Mouse (Mus musculus) cerebellum, adult 8-10 months (tissue): ENCODE measurements around the gene Tspan5.

Experiments
- DNase-seq: peaks from one replicate; pipeline ENCODE4 v3.0.0; 2022

Tspan5 gene

GRCm38 (mm10) chr3:138773871-138774606 is 32.0 kb downstream of the Tspan5 start:
- DNase-seq, result no peak

DNA sequence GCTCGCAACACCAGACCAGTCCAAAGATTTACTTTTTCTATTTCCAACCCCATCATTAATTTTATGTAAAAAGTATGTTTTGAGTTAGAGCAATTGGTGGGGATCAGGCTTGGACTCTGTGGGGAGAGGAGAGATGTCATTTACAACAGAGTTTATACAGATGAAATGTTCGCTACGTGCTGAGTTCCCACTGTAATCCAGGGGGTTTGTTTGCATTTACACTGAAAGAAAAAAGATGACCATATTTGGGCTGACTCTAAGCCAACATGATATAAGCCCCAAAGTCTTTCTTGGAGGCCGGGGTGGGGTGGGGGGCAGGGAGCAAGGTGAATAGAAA is 32.6 kb downstream of the Tspan5 start:
- DNase-seq, result no peak

DNA sequence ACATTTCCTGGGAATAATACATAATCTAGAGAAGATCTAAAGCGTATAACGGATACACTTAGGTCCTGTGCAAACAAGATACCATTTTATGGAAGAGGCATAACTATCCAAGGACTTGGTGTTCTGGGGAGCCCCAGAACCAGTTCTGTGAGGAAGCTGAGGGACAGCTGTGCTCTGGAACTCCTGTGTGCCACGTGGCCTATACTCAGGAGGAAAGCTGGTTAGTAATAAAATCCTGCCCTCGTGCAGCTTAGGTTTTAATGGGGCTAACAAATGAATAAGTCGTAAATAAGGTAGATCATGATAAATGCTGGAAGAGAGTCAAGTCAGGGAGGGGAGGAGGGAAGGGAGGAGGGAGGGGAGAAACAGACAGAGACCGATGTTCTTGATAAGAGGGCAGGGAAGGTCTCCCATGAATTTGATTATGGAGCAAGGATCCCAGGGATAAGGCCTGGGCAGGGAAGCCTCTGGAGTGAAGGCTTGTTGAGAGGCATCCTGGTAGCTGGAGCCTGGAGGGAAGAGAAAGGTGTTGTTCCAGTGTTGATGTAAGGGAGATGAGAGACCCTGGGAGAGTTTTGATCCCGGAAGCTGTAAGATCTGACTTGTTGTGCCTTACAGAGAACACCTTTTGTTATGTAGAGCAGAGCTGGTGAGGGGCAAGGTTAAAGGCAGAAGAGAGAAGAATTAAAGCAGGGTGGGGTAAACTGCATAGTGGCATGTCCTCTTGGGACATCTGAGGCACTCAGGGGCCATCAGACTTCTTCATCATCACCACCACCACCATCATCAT is 34.1 kb downstream of the Tspan5 start:
- DNase-seq, result no peak

- no peak for DNase-seq
These were observed 39.5 kb downstream of the Tspan5 start for GRCm38 (mm10) chr3:138781492-138781891.

DNA sequence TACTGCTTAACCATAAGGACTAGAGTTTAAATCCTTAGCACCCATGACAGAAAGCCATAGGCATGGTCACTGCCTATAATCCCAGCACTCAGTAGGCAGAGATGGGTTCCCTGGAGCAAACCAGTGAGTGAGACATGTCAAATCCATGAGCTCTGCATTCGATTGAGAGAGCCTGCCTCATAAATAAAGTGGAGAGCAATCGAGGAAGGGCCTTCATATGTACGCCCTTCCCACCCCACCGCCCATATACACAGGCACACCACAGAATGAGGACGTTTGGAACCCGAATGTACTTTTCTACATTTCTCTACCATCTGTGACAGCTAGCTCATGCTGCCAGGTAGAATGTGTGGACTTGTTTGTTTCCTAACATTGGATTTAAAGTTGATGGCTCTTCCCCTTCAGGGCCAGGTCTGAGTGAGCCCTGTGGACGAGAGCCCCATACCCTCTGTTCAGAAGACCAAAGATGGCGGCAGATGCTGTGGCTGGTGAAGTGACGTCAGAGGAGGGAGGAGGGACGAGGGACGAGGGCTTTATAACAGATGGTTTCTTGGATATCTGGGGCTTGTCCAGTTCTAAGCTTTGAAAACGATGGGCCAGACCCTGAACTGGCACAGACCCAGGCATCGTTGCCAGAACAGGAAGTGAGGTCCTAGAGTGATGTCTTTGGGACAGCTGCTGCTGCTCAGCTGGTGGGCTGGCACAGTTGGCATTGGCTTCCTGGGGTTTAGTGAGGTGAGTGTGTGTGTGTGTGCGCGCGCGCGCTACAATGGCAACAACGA is 42.1 kb downstream of the Tspan5 start:
- DNase-seq, result peak; percentile 88

DNA sequence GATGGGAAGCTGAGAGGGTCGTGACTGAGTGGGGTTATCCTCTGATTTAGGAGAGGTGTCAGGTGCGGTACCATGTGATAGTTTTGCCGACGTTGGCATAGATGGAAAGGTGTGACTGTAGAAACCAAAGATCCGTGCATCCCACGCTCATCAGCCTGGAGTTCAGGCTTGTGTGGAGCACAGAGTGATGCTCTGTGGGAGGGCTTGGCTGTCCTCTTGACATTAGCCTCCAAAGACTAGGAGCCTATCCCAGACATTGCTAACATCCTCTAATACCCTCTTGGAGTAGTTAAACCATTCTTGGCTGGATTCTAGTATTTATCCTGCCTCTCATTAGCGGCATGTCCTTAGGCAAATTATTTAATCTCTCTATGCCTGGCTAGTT is 42.6 kb downstream of the Tspan5 start:
- DNase-seq, result no peak

DNA sequence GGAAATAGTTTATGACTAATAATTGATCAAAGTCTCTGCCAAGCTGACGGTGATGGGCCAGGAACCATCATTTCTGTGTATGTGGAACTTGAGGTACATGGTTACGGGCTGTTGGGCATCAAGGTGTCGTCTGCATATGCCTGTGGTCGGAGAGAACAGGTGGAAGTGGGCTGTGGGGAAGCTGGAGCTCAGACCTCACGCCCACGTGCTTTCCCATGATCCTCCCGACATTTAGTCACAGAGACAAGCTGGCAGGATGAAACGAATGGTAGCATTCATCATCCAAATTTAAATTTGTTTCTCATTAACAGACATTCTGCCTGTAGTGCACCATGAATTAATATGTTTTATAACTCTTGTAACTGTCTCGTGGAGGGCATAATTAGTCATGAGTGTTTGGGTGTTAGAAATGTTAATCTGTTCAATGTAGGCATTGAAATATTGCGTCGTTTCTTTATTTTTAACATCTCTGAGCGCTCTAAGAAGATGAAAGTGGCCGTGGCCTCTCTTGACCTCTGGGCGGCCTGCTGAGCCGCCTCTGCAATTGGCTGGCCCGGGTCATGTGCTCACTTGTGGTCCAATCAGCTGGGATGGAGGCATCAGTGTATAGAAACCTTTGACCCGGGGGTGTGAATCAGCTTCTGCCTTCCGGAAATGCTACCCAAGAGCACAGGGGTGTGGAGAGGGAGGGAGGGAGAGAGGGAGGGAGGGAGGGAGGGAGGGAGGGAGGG is 45.9 kb downstream of the Tspan5 start:
- DNase-seq, result no peak

- DNase-seq, result no peak
These were observed 46.5 kb downstream of the Tspan5 start for GRCm38 (mm10) chr3:138788489-138788850.

GRCm38 (mm10) chr3:138789275-138789674 is 47.3 kb downstream of the Tspan5 start:
- no peak for DNase-seq

- no peak for DNase-seq
These were observed 52.5 kb downstream of the Tspan5 start for GRCm38 (mm10) chr3:138794533-138794932.

GRCm38 (mm10) chr3:138795951-138796350 is 54.0 kb downstream of the Tspan5 start:
- no peak for DNase-seq

GRCm38 (mm10) chr3:138796583-138796982 is 54.6 kb downstream of the Tspan5 start:
- DNase-seq, result no peak

- DNase-seq, result peak; percentile 72
These were observed 58.8 kb downstream of the Tspan5 start for GRCm38 (mm10) chr3:138800664-138801411.

GRCm38 (mm10) chr3:138801661-138802060 is 59.7 kb downstream of the Tspan5 start:
- no peak for DNase-seq

DNA sequence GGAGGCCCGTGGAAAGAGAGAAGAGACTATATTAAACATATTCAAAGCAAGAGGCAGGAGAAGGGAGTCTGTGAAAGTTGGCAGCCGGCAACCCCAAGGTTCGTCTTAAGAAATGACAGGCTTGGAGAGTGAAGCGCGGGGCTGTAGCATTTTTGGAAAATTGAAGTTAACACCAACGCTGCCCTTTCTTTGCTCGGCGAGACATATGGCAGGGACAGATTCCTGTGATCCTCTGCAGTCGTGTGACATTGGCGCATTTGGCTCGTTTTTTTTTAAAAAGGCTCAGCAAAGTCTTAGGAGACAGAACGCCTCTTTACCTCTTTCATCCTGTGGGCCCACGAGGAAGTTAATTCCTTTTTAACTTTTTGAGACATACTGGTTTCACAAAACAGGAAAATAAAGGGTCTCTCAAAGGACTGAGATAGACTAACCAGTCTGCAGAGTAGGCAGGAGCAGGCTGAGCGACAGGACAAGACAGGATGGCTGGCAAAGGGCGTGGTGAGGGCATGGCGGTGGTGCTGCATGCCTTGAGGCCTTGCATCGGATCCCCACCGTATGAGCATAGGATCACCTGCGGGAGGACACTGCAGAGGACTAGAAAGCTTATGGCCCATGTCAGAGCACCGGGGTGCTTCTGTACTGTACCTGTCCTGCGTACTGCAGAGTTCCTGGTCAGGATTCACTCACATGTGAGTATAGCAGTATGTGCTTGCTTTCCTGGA is 60.9 kb downstream of the Tspan5 start:
- peak; percentile 59 for DNase-seq

DNA sequence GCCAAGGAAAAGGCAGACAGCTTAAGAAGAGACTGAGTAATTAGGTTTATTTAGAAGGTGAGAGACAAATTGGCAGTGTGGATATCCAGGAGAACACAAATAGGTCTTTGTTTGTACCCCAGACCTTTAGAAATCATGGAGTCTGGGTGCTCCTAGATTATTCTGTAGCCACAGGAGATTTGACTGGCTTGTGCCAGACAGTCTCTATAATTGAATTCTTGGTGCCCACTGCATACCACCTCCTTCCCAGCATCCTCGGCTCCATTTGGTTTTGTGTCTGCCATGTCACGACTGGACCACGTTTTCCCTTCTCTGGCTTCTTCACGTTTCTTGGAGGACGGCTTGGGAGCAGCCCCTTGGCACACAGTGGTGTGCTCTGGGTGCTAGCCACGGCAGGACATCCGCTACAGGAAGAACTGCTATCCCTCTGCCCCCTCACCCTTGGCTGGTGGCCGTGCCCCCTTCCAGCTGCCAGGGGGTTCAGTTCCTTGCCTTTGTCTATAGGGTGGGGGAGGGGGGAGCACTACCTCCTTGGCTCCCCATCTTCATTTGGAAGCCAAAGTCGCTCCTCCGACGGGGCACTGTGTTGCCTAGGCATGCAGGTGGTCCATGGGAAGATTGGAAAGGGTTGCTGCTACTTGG is 61.6 kb downstream of the Tspan5 start:
- no peak for DNase-seq

- no peak for DNase-seq
These were observed 62.4 kb downstream of the Tspan5 start for GRCm38 (mm10) chr3:138804104-138805048.

DNA sequence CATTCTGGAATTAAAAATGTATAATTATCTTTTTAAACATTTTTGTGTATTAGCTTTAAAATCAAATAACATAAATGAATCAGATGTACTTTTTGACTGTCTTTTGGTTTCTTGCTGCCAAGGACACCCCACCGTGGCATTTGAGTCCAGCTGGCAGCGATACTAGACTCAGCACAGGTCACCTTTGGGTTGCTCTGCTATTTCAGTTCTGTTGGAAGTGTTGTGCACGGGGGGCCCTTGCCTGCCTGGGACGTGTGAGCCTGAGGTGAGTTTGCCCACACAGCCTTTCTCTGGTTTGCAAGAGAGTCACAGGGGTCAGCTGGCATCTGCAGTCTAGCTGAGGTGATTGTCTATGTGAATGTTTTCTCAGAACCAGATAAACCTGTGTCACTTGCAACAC is 65.8 kb downstream of the Tspan5 start:
- no peak for DNase-seq

GRCm38 (mm10) chr3:138809509-138809908 is 67.5 kb downstream of the Tspan5 start:
- DNase-seq, result no peak

GRCm38 (mm10) chr3:138812565-138812964 is 70.6 kb downstream of the Tspan5 start:
- DNase-seq, result no peak
